Mouse (Mus musculus) frontal cortex, postnatal 10 days (tissue): ENCODE results near the gene Zfp128.
"Not testable (repeated sequence)": the region's sequence is repeated elsewhere in the genome, so short reads cannot be mapped to it uniquely, and the experiment has no call there.

Source experiments
- DNase-seq, 2 experiments: peaks; one replicate each; pipeline ENCODE4 v3.0.0; 2022; ENCODE audit warnings: low spot score in 2 of 2, mixed read lengths in 1 of 2

Zfp128 gene

DNA sequence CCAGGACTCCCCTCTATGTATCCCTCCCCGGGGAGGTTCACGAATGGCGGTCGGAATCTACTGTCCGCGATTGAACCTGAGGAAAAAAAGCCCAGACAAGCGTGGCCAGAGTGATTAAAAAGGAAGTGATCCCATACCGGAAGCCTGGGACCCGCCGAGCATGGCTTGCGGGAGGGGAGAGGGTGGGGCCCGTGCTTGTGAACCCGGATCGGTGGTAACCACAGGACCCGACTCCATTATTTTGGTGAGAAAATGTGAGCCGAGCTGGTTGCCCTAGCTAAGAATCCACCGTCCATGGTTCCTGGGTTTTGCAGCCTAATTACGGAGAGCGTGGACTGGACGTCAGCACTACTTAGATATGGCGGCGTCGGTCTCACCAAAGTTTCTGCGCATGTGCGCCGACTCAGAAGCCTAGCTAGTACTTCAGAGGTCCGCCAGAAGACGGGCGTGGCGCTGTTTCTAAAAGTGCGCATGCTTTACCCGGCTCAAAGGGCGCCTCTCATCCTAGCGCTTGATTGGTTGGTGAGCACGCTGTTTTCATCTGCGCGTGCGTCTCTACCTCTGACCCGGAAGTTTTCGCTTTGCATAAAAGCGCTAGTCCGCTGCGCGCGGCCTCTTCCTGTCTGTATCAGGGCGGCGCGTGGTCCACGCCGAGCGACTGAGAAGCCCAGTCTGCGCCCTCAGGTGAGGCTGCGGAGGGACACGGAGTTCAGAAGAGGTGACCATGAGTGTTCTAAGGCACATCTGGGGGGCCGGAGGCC is 40.9 kb downstream of the Zfp128 start, which contains the start of gene Rps5:
Gene Rps5, plus strand, starts transcription at position 586 of the 761 bp plus-strand sequence.
- DNase-seq, result peak; percentile 97 to 98

- no peak for DNase-seq
Observed at GRCm38 (mm10) chr7:12922729-12923128, 41.8 kb downstream of the Zfp128 start.

DNA sequence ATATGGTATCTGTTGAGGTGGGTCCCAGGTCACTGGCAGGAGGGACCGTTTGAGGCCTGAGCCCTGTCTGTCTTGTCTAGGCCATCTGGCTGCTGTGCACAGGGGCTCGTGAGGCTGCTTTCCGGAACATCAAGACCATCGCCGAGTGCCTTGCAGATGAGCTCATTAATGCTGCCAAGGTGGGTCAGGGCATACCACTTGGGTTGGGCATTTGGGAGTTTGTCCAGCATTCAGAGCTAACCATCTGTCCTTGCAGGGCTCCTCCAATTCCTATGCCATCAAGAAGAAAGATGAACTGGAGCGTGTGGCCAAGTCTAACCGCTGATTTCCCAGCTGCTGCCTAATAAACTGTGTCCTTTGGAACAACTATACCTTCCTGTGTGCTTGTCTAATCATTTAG is 45.3 kb downstream of the Zfp128 start:
- no peak for DNase-seq

DNA sequence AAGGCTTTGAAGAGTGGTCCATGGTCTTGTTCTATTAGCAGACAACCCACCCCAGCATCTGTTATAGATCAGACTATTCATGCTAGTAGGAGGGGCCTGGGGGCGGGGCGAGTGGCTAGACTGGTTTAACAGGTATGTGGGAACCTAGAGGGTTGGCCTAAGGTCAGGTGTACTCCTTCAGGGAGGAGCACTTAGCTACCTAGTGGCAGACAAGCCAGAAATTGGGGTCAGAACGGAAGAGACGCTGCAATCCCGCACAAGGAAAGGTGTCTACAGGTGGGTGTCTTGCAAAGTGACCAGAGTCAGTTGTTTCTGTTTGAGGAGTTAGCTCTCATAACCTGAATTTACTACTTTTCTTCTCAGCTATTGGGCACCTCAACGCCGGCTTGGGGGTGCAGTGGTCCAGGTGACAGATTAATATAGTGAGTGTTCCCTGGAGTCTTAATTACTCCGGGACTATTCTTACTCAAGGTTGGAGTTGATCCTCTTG is 46.3 kb downstream of the Zfp128 start, which contains the start of gene Rnf225:
Gene Rnf225, plus strand, starts transcription at position 226 of the 490 bp plus-strand sequence.
- DNase-seq, result no peak

- DNase-seq, result peak; percentile 43 to 49
Observed at GRCm38 (mm10) chr7:12927693-12928589, 47.0 kb downstream of the Zfp128 start.

GRCm38 (mm10) chr7:12933615-12934140 is 52.7 kb downstream of the Zfp128 start:
- DNase-seq, result no peak

GRCm38 (mm10) chr7:12934808-12935207 is 53.8 kb downstream of the Zfp128 start:
- no peak for DNase-seq

- DNase-seq, result not testable (repeated sequence)
Observed at GRCm38 (mm10) chr7:12937254-12937803, 56.4 kb downstream of the Zfp128 start.

DNA sequence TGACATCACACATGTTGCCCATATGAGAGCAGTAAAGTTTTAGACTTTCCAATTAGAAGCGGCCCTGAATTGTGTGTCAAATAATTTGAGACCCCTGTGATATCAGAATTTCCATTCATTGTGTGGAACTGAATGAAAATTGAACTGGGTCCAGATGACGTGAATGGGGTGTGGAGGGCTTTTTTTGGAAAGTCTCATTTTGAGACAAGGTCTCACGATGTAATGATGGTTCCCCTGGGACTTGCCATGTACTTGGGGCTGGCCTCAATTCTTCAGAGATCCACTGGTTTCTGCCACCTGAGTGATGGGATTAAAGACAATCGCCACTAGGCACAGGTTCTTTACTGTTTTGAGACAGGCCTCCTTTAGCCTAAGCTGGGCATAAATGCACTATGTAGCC is 59.6 kb downstream of the Zfp128 start:
- no peak for DNase-seq
